Mouse (Mus musculus) heart, embryonic 13.5 days (tissue): ENCODE measurements around the gene Slc10a1. TPM values are rescaled to one million over a fixed set of nuclear protein-coding genes. Genes with fewer than 3 reads are reported as not detected.
"Not testable (repeated sequence)": the region's sequence is repeated elsewhere in the genome, so short reads cannot be mapped to it uniquely, and the experiment has no call there.

ENCODE experiments used
- ATAC-seq: fragments of 200-750 bp; cut with Nextera tagmentation; 2 replicates; pipeline ENCODE4 v1.8.0; 2017; ENCODE audit warnings: moderate TSS enrichment; ENCODE audit not compliant: insufficient number of reproducible peaks, low FRiP score, low TSS enrichment; ENCODE audit errors: extremely low read depth
- H3K27ac ChIP-seq: fragments of 300-500 bp; sonication (generic); replicated peaks from 2 replicates; pipeline ENCODE4 v1.5.1; 2015; ENCODE audit warnings: moderate library complexity, mild to moderate bottlenecking, inconsistent platforms
- H3K27me3 ChIP-seq: fragments of 300-500 bp; sonication (generic); replicated peaks from 2 replicates; pipeline ENCODE4 v1.6.1; 2015; ENCODE audit warnings: mild to moderate bottlenecking, inconsistent platforms
- H3K36me3 ChIP-seq: fragments of 300-500 bp; sonication (generic); 2 replicates; pipeline ENCODE4 v1.6.1; 2015; ENCODE audit warnings: mild to moderate bottlenecking, inconsistent platforms
- H3K4me1 ChIP-seq: fragments of 300-500 bp; sonication (generic); 2 replicates; pipeline ENCODE4 v1.6.1; 2015; ENCODE audit warnings: inconsistent platforms
- H3K4me2 ChIP-seq: fragments of 300-500 bp; sonication (generic); 2 replicates; pipeline ENCODE4 v1.6.1; 2015; ENCODE audit warnings: inconsistent platforms, mild to moderate bottlenecking, moderate library complexity
- H3K4me3 ChIP-seq: fragments of 300-500 bp; sonication (generic); 2 replicates; pipeline ENCODE4 v1.5.1; 2015; ENCODE audit warnings: moderate library complexity, mild to moderate bottlenecking, inconsistent platforms
- H3K9ac ChIP-seq: fragments of 300-500 bp; sonication (generic); 2 replicates; pipeline ENCODE4 v1.6.1; 2015; ENCODE audit warnings: inconsistent platforms, mild to moderate bottlenecking, moderate library complexity
- H3K9me3 ChIP-seq: fragments of 300-500 bp; sonication (generic); 2 replicates; pipeline ENCODE4 v1.6.1; 2016; ENCODE audit warnings: inconsistent platforms
- WGBS: fragments of 180-500 bp; shearing (Covaris S2); methylation state at CpG from one replicate; pipeline ENCODE4 v1.1.7; 2015; ENCODE audit warnings: mixed read lengths; 5-methylcytosine and 5-hydroxymethylcytosine counted together
- polyA plus RNA-seq: library from polyadenylated mRNA; unstranded; fragments of >200 nt; fragmentation: Nextera tagmentation; extraction: Ambion mirVana; gene quantifications from 2 replicates; pipeline ENCODE4 v1.2.1, GENCODE M21; 2015

Gene Slc10a1
- polyA plus RNA-seq, 1 experiment from 2014 or later = 0.47 TPM

DNA sequence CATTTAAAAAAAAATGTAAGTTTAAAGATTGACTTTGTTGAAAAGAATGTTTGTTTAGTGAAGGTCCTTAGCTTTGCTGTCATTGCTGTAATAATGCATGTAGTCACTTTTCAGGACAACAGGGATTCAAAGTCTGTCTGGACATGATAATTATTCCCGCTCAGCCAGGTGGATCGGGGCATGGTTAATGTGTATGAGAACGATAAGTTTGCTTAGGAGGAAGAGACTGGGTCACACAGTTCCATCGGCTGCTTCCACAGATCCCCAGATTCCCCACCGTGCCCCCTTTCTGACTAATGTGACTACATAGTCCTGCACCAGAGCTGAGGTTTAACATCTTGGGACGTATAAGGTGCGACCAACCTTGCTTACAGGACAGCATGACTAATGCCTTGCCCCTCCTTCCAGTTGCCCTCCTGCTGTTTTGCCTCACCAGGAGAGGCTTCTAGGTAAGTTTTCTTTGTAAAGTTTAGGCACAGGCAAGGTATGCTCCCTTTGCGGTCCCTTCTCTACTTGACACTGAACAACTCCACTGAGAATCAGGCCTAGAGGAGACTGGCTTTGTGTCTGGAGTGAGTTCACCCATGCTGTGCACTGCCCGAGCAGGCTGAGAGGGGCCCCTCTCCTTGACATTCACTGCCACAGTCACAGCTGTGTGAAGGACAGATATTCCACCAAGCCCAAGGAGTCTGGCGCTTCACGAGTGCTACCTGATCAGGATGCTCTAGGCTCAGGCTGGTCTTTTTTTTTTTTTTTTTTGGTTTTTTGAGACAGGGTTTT lies 2.3 kb downstream of the Slc10a1 start:
- Histone ChIP-seq H3K36me3 (peaks cover 2% of the 10 kb centered on the region; the same call in 1 of the 2 replicates), H3K9ac (no peak overlapping the region), H3K4me1 (no peaks in the 10 kb centered on the region), H3K27me3 (no peaks in the 10 kb centered on the region), H3K27ac (no peak overlapping the region), H3K4me2 (no peak overlapping the region), H3K4me3 (no peak overlapping the region), H3K9me3 (no peaks in the 10 kb centered on the region)
- ATAC-seq = no peak
- WGBS = 71% methylated on average over 11 of the region's 11 CpGs

DNA sequence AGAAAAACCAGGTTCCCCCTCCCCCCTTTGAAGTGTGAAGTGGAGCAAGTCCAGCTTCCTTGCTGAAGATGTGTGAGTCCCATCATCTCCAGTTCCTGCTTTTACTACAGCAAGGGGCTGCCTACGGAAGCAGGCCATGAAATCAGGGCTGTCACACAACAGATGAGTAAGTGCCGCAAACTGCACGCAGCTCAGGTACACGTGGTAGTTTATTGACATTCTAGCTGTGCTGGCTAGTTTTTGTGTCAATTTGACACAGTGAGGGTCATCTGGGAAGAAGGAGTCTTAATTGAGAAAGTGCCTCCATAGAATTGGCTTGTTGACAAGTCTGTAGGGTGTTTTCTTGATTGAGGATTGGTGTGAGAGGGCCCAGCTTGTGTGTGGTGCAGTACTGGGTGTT lies 5.9 kb downstream of the Slc10a1 start:
- H3K27ac ChIP-seq = no peak overlapping the region
- no peak overlapping the region for H3K4me3 ChIP-seq
- no peaks in the 10 kb centered on the region for H3K9me3 ChIP-seq
- H3K27me3 ChIP-seq = no peaks in the 10 kb centered on the region
- no peak overlapping the region for H3K9ac ChIP-seq
- H3K4me1 ChIP-seq = no peaks in the 10 kb centered on the region
- peaks cover 36% of the 10 kb centered on the region for H3K36me3 ChIP-seq
- H3K4me2 ChIP-seq = no peak overlapping the region
- WGBS = 81% methylated on average over 4 of the region's 4 CpGs
- no peak for ATAC-seq

DNA sequence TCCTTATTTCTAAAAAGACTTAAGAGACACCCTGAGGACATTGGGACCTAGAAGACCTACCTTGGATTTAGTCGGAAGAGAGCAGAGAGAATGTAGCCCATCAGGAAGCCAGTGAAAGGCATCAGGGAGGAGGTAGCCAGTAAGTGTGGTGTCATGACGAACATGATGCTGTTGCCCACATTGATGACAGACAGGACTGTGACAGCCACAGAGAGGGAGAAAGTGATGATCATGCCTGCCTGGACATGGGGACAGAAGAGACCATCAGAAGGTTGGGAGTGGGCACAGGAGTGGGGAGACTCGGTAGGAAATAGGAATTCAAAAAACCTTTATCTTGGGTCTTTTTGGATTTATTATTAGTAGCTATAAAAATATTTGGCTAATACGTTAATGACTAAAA lies 10.5 kb downstream of the Slc10a1 start:
- Histone ChIP-seq H3K4me2 (no peak overlapping the region), H3K9me3 (no peaks in the 10 kb centered on the region), H3K27ac (no peak overlapping the region), H3K4me1 (0 out of 2 replicates have a peak, but pooled peaks cover 7% of the 10 kb centered on the region), H3K27me3 (no peaks in the 10 kb centered on the region), H3K36me3 (peaks cover 82% of the 10 kb centered on the region), H3K9ac (no peak overlapping the region), H3K4me3 (no peak overlapping the region)
- ATAC-seq = no peak
- WGBS = 80% methylated on average over 4 of the region's 4 CpGs

DNA sequence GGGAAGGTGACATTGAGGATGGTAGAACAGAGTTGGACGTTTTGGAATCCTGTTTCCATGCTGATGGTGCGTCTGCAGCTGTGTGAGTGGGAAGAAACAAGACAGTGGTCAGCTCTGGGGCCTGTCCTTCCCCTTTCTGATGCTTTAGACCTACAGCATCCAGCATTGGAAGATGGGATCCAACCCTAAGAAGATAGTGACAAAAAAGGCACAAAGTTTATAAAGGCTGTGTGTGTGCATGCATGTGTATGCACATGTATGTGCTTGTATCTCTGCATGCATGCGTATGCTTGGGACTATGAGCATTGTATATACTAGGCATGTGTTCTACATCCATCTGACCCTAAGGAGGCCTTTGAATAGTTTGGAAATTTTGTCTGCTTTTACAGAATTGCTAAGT lies 12.5 kb downstream of the Slc10a1 start:
- no peak overlapping the region for H3K27ac ChIP-seq
- H3K9ac ChIP-seq = no peak overlapping the region
- 77% methylated on average over 3 of the region's 3 CpGs for WGBS
- peaks cover 22% of the 10 kb centered on the region for H3K4me1 ChIP-seq
- H3K36me3 ChIP-seq = peaks cover 97% of the 10 kb centered on the region
- no peak for ATAC-seq
- no peaks in the 10 kb centered on the region for H3K27me3 ChIP-seq
- no peak overlapping the region for H3K4me2 ChIP-seq
- no peak overlapping the region for H3K4me3 ChIP-seq
- H3K9me3 ChIP-seq = no peaks in the 10 kb centered on the region

DNA sequence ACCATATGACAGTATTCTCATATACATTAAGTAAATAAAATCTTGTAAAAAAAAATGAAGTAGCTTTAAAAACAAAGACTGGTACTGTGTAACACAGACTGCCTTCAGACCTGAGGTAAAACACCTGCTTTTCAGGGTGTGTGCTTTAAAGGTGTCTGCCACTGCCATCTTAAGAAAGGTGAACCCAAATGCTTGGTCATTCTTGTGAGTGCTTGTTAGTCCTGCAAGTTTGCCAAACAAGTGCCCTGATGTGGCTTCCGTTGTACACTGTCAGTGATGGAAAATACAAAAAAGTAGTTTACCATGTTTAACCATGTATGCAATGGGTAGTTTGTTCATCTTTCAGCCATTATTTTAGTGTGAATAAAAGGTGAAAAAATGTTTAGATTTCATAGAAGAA lies 16.0 kb downstream of the Slc10a1 start:
- Histone ChIP-seq H3K27me3 (no peaks in the 10 kb centered on the region), H3K4me1 (peaks cover 38% of the 10 kb centered on the region), H3K4me3 (no peak overlapping the region), H3K36me3 (peaks cover 94% of the 10 kb centered on the region), H3K9me3 (no peaks in the 10 kb centered on the region), H3K9ac (no peak overlapping the region), H3K27ac (no peak overlapping the region), H3K4me2 (no peak overlapping the region)
- no peak for ATAC-seq
- WGBS = 93% methylated on average over 1 of the region's 1 CpGs

GRCm38 (mm10) chr12:80951640-80952219 lies 16.8 kb downstream of the Slc10a1 start:
- Histone ChIP-seq H3K9ac (no peak overlapping the region), H3K9me3 (no peaks in the 10 kb centered on the region), H3K4me2 (no peak overlapping the region), H3K36me3 (peaks cover 94% of the 10 kb centered on the region), H3K27ac (no peak overlapping the region), H3K27me3 (no peaks in the 10 kb centered on the region), H3K4me3 (no peak overlapping the region), H3K4me1 (peaks cover 46% of the 10 kb centered on the region)
- WGBS = 86% methylated on average over 3 of the region's 3 CpGs
- no peak for ATAC-seq

DNA sequence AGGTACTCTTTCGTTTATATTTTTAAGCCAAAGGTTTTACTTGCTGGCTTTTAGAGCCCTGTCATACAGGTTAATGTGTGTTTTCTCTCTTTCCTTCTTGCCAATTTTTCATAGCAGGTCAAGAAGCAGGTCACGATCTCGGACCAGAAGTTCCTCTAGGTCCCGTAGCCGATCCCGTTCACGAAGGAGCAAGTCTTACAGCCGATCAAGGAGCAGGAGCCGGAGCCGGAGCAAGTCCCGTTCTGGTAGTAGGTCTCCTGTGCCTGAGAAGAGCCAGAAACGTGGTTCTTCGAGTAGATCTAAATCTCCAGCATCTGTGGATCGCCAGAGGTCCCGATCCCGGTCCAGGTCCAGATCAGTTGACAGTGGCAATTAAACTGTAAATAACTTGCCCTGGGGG lies 18.9 kb downstream of the Slc10a1 start:
- not testable (repeated sequence) for H3K9ac ChIP-seq, H3K4me2 ChIP-seq, H3K27me3 ChIP-seq, ATAC-seq, H3K4me3 ChIP-seq, H3K27ac ChIP-seq, H3K9me3 ChIP-seq
- H3K36me3 ChIP-seq = peaks cover 78% of the 10 kb centered on the region
- H3K4me1 ChIP-seq = peaks cover 50% of the 10 kb centered on the region
- WGBS = 93% methylated on average over 16 of the region's 16 CpGs

DNA sequence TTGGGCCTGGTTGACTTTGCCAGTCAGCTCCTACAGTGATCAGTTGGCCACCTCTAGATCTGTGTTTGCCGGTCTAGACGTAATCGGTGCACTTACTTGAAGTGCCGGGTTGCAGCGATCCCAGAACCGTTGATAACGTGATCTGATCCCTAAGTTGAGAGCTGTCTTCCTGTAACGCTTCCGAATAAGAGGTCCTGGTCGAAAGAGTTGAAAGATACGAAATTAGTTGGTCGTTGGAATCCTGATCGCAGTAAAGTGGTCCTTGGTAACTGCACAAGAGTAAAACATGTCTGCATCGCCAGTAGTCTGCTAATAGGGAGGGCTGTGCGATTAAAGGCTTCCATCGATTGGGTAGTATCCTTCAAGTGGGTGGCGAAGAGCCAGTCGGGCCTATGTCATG lies 20.3 kb downstream of the Slc10a1 start:
- no peak for ATAC-seq
- Histone ChIP-seq H3K4me2 (no peak overlapping the region), H3K9ac (no peak overlapping the region), H3K4me3 (no peak overlapping the region), H3K27ac (no peak overlapping the region), H3K4me1 (peaks cover 47% of the 10 kb centered on the region), H3K36me3 (peaks cover 64% of the 10 kb centered on the region), H3K9me3 (no peaks in the 10 kb centered on the region), H3K27me3 (no peaks in the 10 kb centered on the region)
- 89% methylated on average over 18 of the region's 18 CpGs for WGBS

DNA sequence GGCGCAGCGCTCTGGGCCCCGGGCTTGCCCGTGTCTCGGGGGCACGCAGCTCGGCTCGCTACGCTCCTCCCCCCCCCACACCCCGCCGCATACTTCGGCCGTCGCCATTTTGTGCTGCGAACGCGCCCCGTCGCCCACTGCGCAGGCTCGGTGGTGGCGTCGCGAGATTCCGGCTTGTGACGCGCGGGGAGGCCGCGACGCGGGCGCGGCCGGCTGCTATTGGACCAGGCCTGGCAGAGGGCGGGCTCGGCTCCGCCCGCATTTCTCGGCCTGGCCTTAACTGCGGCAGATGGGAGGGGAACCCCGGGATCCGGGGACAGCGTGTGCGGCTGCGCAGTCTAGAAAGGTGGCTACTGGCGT lies 22.5 kb downstream of the Slc10a1 start:
- peak overlapping the region; percentile 98 for H3K4me3 ChIP-seq
- peak overlapping the region; percentile 99 for H3K9ac ChIP-seq
- WGBS = 0% methylated on average over 44 of the region's 47 CpGs
- H3K4me2 ChIP-seq = peak overlapping the region; percentile 83
- H3K27me3 ChIP-seq = no peaks in the 10 kb centered on the region
- H3K36me3 ChIP-seq = peaks cover 42% of the 10 kb centered on the region
- H3K27ac ChIP-seq = peak overlapping the region; percentile 98
- ATAC-seq = peak; percentile 99
- H3K4me1 ChIP-seq = peaks cover 29% of the 10 kb centered on the region
- no peaks in the 10 kb centered on the region for H3K9me3 ChIP-seq

DNA sequence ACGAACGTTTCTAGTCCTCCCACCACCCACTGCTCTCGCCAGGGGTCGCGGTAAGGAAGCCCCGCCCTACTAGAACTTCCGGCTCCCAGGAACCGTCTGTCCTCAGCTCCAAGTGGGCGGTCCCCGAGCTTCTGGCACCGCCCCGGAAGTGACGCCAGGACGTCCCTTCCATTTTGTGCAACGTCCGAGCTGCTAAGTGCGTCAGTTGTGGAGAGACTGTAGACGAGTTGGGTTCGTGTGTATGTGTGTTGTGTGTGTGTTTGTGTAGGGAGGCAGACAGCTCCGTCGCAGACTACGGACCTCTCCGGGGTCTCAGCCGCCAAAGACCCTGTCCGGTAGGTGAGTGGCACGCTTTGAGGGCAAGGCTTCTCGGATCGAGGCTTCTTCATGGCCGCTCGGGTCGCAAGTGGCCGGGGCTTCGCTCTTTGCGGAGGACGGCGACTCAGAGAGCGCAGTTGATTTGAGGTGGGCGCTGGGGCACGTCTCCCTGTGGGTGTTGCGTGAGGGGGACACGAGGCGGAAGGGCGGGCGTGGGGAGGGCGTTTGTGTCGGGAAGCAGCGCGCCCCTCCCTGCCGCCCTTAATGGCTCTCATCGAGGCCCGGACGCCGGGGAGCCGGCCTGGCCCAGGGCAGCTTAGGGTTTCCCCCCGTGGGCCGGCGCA lies 23.0 kb downstream of the Slc10a1 start, which contains the start of gene Srsf5:
TSS of gene Srsf5 (plus strand) at position 171 of the 662 bp plus-strand sequence.
- H3K9ac ChIP-seq = peak within 1 kb of the TSS; percentile 99
- peak within 1 kb of the TSS; percentile 98 for H3K27ac ChIP-seq
- H3K36me3 ChIP-seq = peaks cover 37% of the 10 kb centered on the region
- H3K4me1 ChIP-seq = peaks cover 26% of the 10 kb centered on the region
- H3K9me3 ChIP-seq = no peaks in the 10 kb centered on the region
- H3K4me3 ChIP-seq = peak within 1 kb of the TSS; percentile 98
- ATAC-seq = peak; percentile 81
- peak within 1 kb of the TSS; percentile 83 for H3K4me2 ChIP-seq
- WGBS = under 1% methylated on average over 57 of the region's 57 CpGs
- no peaks in the 10 kb centered on the region for H3K27me3 ChIP-seq

DNA sequence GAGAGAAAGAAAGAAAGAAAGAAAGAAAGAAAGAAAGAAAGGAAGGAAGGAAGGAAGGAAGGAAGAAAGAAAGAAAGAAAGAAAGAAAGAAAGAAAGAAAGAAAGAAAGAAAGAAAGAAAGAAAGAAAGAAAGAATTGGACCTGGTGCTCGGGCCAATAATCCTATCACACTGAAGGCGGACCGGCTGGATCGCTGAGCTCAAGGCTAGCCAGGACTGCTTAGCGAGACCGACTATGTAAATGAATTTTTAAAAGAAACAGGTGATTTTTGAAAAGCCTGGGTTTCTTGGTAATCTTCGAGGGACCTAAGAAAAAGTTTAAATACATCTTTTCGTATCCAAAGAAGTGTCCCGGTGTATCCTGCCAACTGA lies 23.6 kb downstream of the Slc10a1 start:
- Histone ChIP-seq H3K36me3 (peaks cover 36% of the 10 kb centered on the region), H3K27ac (peak overlapping the region; percentile 98), H3K4me2 (peak overlapping the region; percentile 83), H3K4me3 (peak overlapping the region; percentile 98), H3K9ac (peak overlapping the region; percentile 99), H3K4me1 (peaks cover 26% of the 10 kb centered on the region)
- not testable (repeated sequence) for ATAC-seq, H3K9me3 ChIP-seq, H3K27me3 ChIP-seq
- under 1% methylated on average over 9 of the region's 9 CpGs for WGBS
